ENCODE assay signal across 8 mouse cellular contexts in the genomic region with DNA sequence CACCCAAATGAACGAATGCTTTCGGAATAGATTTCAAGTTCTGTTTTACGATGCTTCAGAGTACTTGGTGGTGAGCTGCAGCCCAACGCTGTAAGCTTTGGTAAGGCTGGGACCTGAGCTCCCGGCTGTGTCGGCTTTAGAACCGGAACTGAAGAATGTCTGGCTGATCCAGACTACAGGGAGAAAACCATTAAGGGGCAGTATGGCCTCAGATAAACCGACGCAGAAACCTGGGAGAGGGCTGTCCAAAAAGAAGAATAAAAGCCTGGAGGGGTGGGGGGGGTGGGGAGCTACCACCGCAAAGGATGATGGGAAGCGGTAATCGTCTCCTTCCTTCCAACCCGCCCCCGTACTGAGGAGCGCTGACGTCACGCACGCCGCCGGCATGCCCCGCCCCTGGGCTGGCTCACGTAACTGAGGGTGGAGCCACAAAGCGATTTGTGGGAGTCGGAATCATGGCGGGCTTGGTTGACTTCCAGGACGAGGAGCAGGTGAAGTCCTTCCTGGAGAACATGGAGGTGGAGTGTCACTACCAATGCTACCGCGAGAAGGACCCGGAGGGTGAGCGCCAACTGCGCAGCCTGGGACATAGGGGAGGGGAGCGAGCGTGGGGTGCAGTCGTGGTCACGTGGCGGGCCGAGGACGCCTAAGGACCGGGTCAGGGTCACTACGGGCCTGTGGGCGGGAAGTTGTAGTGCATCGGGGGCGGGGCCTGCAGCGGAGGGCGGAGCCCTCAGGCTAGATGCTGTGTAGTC. TPM values are rescaled to one million over a fixed set of nuclear protein-coding genes. Genes with fewer than 3 reads are reported as not detected.
A peak's percentile ranks its signal among the peaks of the same experiment; 100 is the strongest.
DNase-seq lines count a peak whose midpoint lies in the region; ATAC-seq and TF ChIP-seq lines count a peak whose summit lies in the region.

A gene (plus strand): TSS at position 411 of the 755 bp plus-strand sequence.

- POLR2A ChIA-PET in Patski (lab: Charles Lee), result no interaction called here

- no peaks in the 10 kb centered on the region for H3K9me3 ChIP-seq in hindbrain, embryonic 13.5 days

- peaks cover 10% of the 10 kb centered on the region for H3K36me3 ChIP-seq in hindbrain, embryonic 13.5 days

- ATAC-seq in Patski, result peak; percentile 83
- peak; percentile 95 for ATAC-seq in hindbrain, embryonic 13.5 days (ENCODE audit: low FRiP score)

- no peak for TF ChIP-seq CTCF in Patski (IDR thresholded peaks at IDR 0.05)

- peak within 1 kb of the TSS; percentile 96 for H3K27ac ChIP-seq in hindbrain, embryonic 13.5 days

- under 1% methylated on average over 44 of the region's 45 CpGs for WGBS in hindbrain, embryonic 13.5 days

- H3K27me3 ChIP-seq in Patski, result no peaks in the 10 kb centered on the region
- H3K27me3 ChIP-seq in hindbrain, embryonic 13.5 days, result no peaks in the 10 kb centered on the region

- peak within 1 kb of the TSS; percentile 61 for H3K4me2 ChIP-seq in hindbrain, embryonic 13.5 days

- in situ Hi-C loops in Patski (cut with MboI; ENCODE audit: low pct_unique_long_range_greater_than_20kb), result no loop called here

- H3K4me1 ChIP-seq in hindbrain, embryonic 13.5 days (replicated peaks), result peaks cover 23% of the 10 kb centered on the region

- DNase-seq in Patski (ENCODE audit: low read depth, low spot score), result peak; percentile 80
- peak; percentile 99 for DNase-seq in cerebellum, postnatal 14 days
- peak; percentile 94 to 96 for DNase-seq in frontal cortex, postnatal 14 days (ENCODE audit: low spot score in 2 of 2)
- peak; percentile 96 for DNase-seq in layer of hippocampus, postnatal 36 days
- DNase-seq in lung, postnatal 36 days, result peak; percentile 97
- peak; percentile 98 for DNase-seq in retina, postnatal 1 day
- DNase-seq in urinary bladder, adult 18-20 months (ENCODE audit: low spot score in 2 of 2), result peak; percentile 93 to 96

- peak within 1 kb of the TSS; percentile 70 for H3K4me3 ChIP-seq in hindbrain, embryonic 13.5 days

- H3K9ac ChIP-seq in hindbrain, embryonic 13.5 days, result peak within 1 kb of the TSS; percentile 75

- CTCF ChIA-PET in Patski (lab: Charles Lee), result interaction anchor here (1.3 to 1.8 kb wide), 4 partner anchors 12 to 162 kb away, joined by 3 to 12 read pairs (median 7); a partner anchor contains a TSS

RNA-seq across cellular contexts. Expression of the gene that starts here (rescaled TPM):
- 30.0 TPM for polyA plus RNA-seq in Patski (2021)
- polyA plus RNA-seq in hindbrain, embryonic 13.5 days (2015; fragmentation: Nextera tagmentation; extraction: Ambion mirVana), result 49.9 and 50.0 TPM in 2 replicates
- total RNA-seq in layer of hippocampus, postnatal 36 days (2021), result 10 to 100 TPM; 21.9 to 22.9 TPM

Comparison
In these comparisons a context has a peak if more than half of its experiments do, and no peak if none do; other contexts are left out.
1. Peak in every context shown above with its lines: DNase-seq, ATAC-seq, H3K4me3 ChIP-seq and H3K27ac ChIP-seq.